Mouse (Mus musculus) adrenal gland, postnatal 10 days (tissue): Measurements from ENCODE around the gene Zfp462. TPM values are rescaled to one million over a fixed set of nuclear protein-coding genes. Genes with fewer than 3 reads are reported as not detected.
"Not testable (repeated sequence)": the region's sequence is repeated elsewhere in the genome, so short reads cannot be mapped to it uniquely, and the experiment has no call there.

Experiments used
- DNase-seq: peaks from one replicate; pipeline ENCODE4 v3.0.0; 2021; ENCODE audit warnings: mixed read lengths
- long read RNA-seq, 2 experiments: library from polyadenylated mRNA; stranded (forward); transcript quantifications; one replicate each; pipeline ENCODE4 v2.0.0; 2021
- total RNA-seq, 2 experiments: library from RNA; stranded (reverse); gene quantifications; 2 replicates each; pipeline ENCODE4 v1.2.3; 2021

Gene Zfp462
- total RNA-seq: 10 to 100 TPM; 36.5 to 49.0 TPM
- long read RNA-seq, experiment 1, partial matches to known transcripts: 6 of 11 reads
- long read RNA-seq, experiment 1, other reads (novel, unspliced or antisense): 5 of 11 reads
- long read RNA-seq, experiment 2, partial matches to known transcripts: 0 of 5 reads
- long read RNA-seq, experiment 2, other reads (novel, unspliced or antisense): 5 of 5 reads

- peak; percentile 78 for DNase-seq
These were observed at the start of gene Zfp462 for GRCm38 (mm10) chr4:54944921-54945430. Zfp462 (plus strand) TSS chr4:54945048.

- DNase-seq: no peak
These were observed 48.8 kb upstream of the Zfp462 start for GRCm38 (mm10) chr4:54896017-54896416.

DNA sequence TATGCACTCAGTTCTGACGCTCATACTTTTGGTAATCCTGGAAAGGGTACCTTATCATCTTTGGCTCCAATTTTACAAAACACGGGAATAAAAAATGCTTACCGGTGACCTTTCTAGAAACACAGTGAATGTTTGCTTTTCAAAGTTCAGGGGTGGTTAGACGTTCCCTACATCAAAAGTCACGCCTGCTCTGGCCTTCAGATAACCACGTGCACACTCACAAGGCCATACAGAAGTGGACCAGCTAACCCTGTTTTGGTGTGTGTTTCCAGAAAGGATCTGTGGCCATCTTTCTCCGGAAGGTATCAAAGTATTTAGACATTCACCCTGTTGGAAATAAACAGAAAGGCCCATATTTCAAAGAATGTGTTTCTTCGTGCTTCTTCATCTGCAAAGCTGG, 40.2 kb upstream of the Zfp462 start:
- peak; percentile 37 for DNase-seq

GRCm38 (mm10) chr4:54905399-54905953, 39.4 kb upstream of the Zfp462 start:
- peak; percentile 3 for DNase-seq

- peak; percentile 35 for DNase-seq
These were observed 34.5 kb upstream of the Zfp462 start for GRCm38 (mm10) chr4:54910300-54910699.

GRCm38 (mm10) chr4:54918276-54918675, 26.6 kb upstream of the Zfp462 start:
- no peak for DNase-seq

GRCm38 (mm10) chr4:54923386-54923785, 21.5 kb upstream of the Zfp462 start:
- DNase-seq: no peak

DNA sequence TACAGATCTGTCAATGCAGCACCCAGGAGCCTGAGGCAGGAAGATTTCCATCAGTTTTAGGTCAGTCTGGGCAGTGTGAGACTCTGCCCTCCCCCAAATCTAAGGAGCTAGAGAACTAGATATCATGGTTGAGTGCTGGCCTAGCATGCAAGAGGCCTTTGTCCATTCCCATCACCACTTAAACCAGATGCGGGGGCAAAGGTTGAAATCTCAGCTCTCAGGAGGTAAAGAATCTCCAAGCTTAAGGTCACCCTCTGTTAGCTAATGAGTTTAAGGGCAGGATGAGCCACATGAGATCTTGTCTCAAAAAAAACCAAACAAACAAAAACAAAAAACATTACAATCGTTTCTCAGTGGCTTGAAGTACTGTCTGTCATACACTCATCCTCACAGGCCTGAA, 20.5 kb upstream of the Zfp462 start:
- DNase-seq: no peak

GRCm38 (mm10) chr4:54926456-54926855, 18.4 kb upstream of the Zfp462 start:
- not testable (repeated sequence) for DNase-seq

- not testable (repeated sequence) for DNase-seq
These were observed 17.4 kb upstream of the Zfp462 start for GRCm38 (mm10) chr4:54927321-54928062.

DNA sequence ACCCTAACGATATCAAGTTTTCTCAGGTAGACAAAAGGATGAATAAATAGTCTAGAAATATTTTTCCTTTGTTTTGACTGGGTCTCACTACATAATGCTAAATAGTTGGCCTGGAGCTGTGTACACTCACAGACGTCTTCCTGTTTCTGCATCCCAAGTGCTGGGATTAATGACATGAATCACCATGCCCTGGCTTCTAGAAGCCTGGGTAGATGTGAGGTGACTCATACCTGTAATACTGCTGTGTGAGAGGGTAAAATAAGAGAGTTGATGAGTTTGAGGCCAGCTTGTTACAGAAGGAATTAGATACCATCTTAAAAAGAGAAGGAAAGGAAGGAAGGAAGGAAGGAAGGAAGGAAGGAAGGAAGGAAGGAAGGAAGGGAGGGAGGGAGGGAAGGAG, 15.2 kb upstream of the Zfp462 start:
- no peak for DNase-seq

GRCm38 (mm10) chr4:54932668-54933067, 12.2 kb upstream of the Zfp462 start:
- no peak for DNase-seq

GRCm38 (mm10) chr4:54937161-54937560, 7.7 kb upstream of the Zfp462 start:
- no peak for DNase-seq

- peak; percentile 54 for DNase-seq
These were observed 976 bp downstream of the Zfp462 start for GRCm38 (mm10) chr4:54945603-54946445.

DNA sequence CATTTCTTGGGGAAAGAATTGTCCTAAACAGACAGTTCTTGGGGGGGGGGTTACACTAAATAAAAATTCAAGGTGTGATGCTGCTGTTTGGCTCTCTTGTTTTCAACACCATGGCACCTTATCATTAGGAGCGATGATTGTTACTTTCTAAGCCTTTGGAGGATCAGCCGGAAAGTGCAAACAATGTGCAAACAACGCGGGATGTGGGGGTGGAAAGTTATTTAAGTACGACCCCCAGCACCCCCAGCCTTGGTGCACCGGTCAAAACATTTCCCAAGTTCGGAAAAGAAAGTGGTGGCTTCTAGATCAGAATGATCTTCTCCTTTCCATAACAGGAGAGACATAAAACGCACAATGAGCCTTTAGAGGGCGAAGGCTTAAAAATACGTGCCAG, 1.8 kb downstream of the Zfp462 start:
- DNase-seq: no peak

DNA sequence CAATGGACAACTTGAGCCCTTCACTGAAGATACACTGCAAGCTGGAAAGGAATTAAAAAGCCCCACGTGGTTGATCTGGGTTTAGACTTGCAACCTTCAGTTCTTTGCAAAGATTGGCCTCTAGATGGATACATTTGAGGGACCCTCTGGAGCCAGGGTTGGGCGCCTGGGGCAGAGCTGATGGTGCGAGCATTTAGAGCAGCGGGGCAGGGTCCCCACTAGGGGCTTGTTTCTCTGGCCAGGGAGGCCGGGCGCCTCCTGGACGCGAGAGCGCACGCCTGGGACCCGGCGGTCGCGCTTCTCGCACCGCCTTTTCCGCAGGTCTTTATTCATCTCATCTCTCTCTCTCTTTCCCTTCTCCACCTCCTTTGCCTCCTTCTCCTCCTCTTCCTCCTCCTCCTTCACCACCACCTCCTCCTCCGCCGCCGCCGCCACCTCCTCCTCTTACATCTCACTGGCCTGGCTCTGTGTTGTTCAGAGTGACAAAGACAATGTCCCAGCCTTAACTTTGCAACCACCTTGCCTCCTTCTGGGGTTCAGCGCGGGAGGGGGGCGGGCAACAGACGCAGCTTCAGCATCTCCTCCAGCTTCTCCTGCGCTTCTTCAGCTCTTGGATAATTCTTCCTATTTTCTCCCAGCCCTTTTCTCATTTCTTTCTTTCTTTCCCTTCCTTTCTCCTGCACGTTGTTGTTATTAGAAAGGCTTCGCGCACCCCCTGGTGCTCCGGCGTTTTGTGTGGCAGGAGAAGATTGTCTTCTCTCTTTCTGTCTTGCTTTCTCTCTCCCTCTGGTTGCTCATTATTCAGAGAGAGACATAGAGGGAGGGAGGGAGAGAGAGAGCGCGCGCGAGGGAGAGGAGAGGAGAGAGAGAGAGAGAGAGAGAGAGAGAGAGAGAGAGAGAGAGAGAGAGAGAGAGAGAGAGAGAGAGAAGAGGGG, 2.5 kb downstream of the Zfp462 start:
- peak; percentile 51 for DNase-seq

- peak; percentile 65 for DNase-seq
These were observed 3.3 kb downstream of the Zfp462 start for GRCm38 (mm10) chr4:54947991-54948615.

DNA sequence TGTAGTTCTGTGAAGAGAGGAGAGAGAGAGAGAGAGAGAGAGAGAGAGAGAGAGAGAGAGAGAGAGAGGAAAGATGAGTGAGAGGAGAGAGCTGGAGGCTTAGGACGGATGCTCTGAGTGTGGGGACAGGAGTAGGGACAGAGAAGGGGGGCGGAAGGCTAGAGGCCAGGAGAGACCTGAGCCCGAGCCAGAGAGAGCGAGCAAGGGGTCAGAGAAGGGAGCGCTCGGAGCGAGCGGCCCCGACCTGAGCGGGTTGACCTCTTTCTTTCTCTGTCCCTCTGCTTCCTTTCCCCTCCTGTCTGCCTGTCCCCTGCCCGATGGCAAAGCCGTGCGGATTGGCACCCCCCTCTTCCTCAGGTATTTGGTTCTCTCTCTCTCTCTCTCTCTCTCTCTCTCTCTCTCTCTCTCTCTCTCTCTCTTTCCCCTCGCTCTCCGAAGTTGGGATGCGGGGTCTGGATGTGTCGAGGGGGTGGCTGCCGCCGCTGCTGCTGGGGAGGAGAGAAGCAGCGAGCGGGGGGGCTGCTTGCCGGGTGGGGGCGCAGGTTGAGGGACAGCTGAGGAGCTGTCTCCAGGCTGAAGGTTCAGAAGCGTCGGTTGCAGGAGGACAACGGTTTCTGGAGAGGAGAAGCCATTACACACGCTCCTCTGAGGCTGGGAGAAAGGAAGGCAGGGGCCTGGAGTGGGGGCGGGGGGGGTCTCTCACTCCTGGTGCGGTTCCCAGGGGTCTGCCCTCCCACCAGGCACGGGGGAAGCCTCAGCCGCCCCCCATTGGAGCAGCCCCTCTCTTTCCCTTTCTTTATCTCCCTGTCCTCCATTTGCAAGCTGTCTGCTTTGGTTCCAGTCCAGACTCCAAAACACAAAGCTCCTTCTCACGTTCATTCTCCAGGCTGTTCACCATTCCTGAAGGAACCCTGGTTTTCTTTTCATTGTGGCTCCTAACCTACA, 4.0 kb downstream of the Zfp462 start:
- DNase-seq: peak; percentile 67

DNA sequence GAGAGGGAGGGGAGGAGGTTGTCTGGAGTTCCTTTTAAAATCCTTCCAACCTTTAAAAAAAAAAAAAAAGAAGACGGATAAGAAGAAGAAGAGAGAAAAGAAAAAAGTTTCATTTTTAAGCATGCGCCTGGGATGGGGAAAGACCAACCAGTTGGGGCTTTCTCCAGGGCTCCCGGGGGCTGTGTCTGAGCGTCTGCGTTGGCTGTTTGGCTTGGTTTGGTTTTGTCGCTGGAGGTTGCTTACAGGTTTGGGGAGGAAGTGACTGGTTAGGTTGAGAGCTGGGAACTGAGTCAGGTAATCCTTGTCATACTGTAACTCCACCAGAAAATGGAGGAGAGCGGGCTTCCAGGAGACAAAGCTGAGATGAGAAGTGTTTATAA, 4.7 kb downstream of the Zfp462 start:
- peak; percentile 47 for DNase-seq

GRCm38 (mm10) chr4:54950136-54950535, 5.3 kb downstream of the Zfp462 start:
- no peak for DNase-seq
